Mouse (Mus musculus): ENCODE measurements around the gene Olfr722.
"Not testable (repeated sequence)": the region's sequence is repeated elsewhere in the genome, so short reads cannot be mapped to it uniquely, and the experiment has no call there.

Olfr722 gene

DNA sequence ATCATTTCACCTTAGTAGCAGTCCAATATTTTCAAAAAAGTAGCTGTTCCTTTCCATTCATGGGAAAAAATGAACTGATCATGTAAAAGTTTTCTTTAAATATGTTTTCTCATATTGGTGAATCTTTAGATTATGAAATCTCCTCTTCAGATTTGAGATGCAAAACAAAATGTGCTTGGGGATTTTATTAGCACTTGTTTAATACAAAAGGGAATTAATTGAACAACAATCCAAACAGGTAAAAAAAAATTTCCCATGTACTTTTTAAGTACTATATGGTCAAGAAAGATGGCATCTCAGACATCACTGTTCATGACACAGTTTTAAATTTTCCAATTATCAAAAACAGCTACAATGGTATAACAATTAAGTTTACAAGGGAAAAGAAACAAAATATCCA lies at the start of gene Olfr722:
Olfr722 (minus strand) TSS at position 101 of the 400 bp plus-strand sequence.
- no peak for DNase-seq (ENCODE audit: low read depth, low spot score)

GRCm38 (mm10) chr14:49931687-49932086 lies 29.9 kb upstream of the Olfr722 start, which contains the start of gene Olfr723:
Gene Olfr723, minus strand, starts transcription at chr14:49931787.
- DNase-seq (ENCODE audit: low read depth, low spot score) = not testable (repeated sequence)

DNA sequence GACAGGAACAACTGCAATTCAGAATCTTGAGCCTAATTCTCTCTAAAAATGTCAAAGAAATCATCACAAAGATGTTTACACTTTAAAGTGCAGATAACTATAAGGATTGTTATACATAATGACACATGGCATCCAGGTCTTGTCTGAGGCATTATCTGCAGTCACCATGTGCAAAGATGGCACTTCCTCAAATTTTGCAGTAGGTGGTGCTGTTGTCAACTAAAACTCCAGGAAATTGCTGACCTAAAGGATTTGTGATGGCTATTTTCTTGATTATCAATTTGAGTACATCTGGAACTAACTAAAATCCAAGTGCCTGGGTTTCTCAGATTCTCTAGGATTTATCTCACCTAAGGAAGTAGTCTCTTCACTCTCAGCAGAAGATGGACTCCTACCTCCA lies 41.4 kb downstream of the Olfr722 start:
- DNase-seq (ENCODE audit: low read depth, low spot score) = peak; percentile 52

Data from R1 (cell line).